Mouse (Mus musculus): ENCODE measurements around the gene Kcnj10.

DNA sequence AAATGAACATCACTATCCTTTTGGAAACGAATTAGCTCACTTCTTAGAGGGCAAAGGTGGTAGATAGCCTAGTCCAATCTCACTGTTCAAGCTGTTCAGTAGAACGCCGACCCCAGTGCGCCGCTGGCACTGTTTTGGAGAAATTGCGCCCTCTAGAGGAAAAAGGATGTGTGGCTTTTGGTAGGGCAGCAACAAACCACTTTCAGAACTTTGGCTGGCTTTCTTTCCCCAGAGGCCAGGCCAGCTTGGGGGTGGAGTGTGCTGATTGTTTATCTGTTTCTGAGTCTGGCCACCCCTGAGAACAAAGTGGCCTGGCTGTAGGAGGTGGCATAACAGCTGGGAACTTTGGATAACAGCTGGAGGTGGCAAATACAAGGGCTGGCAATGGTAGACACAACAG lies 23.7 kb downstream of the Kcnj10 start:
- no peak for TF ChIP-seq E2F4 (IDR thresholded peaks at IDR 0.05; ENCODE audit: insufficient read depth)
- no peak for TF ChIP-seq POLR2A (IDR thresholded peaks at IDR 0.05; ENCODE audit: insufficient read length, low read depth)
- TF ChIP-seq TCF3 (IDR thresholded peaks at IDR 0.05; ENCODE audit: insufficient read length, low read depth): no peak
- TF ChIP-seq CEBPB (IDR thresholded peaks at IDR 0.05; ENCODE audit: insufficient read depth, poor library complexity, severe bottlenecking): no peak
- TF ChIP-seq USF1 (IDR thresholded peaks at IDR 0.05; ENCODE audit: low read depth): no peak
- TF ChIP-seq MAX (IDR thresholded peaks at IDR 0.05; ENCODE audit: low read depth): no peak
- TF ChIP-seq REST (IDR thresholded peaks at IDR 0.05; ENCODE audit: insufficient read depth, insufficient read length): no peak
- no peak for TF ChIP-seq POLR2AphosphoS2 (IDR thresholded peaks at IDR 0.05; ENCODE audit: insufficient read length, low read depth)
- TF ChIP-seq SRF (IDR thresholded peaks at IDR 0.05; ENCODE audit: control insufficient read depth, insufficient read length, low read depth): no peak
- no peak for TF ChIP-seq MYOG (IDR thresholded peaks at IDR 0.05; ENCODE audit: control insufficient read depth in 1 of 3, insufficient read depth in 1 of 3, insufficient read length in 2 of 3, low read depth in 2 of 3)
- TF ChIP-seq TCF12 (IDR thresholded peaks at IDR 0.05; ENCODE audit: insufficient read depth, poor library complexity, severe bottlenecking): no peak
- no peak for TF ChIP-seq MYOD1 (IDR thresholded peaks at IDR 0.05; ENCODE audit: control insufficient read depth in 1 of 3, insufficient read length in 2 of 3, low read depth in 2 of 3)

All from myocyte (in vitro differentiated cells).